Mouse (Mus musculus) embryonic facial prominence, embryonic 13.5 days (tissue): ENCODE results near the gene Frat2. TPM values are rescaled to one million over a fixed set of nuclear protein-coding genes. Genes with fewer than 3 reads are reported as not detected.
A peak's percentile ranks its signal among the peaks of the same experiment; 100 is the strongest.

Source experiments
- ATAC-seq: fragments of 200-750 bp; cut with Nextera tagmentation; 2 replicates; pipeline ENCODE4 v1.8.0; 2017; ENCODE audit warnings: low read depth; ENCODE audit not compliant: insufficient number of reproducible peaks, insufficient read depth, low FRiP score, low TSS enrichment
- H3K27ac ChIP-seq: fragments of 300-500 bp; sonication (generic); 2 replicates; pipeline ENCODE4 v1.5.1; 2015; ENCODE audit warnings: moderate library complexity, mild to moderate bottlenecking, inconsistent platforms
- H3K27me3 ChIP-seq: fragments of 300-500 bp; sonication (generic); 2 replicates; pipeline ENCODE4 v1.6.1; 2015; ENCODE audit warnings: mild to moderate bottlenecking, inconsistent platforms
- H3K36me3 ChIP-seq: fragments of 300-500 bp; sonication (generic); 2 replicates; pipeline ENCODE4 v1.6.1; 2015; ENCODE audit warnings: mild to moderate bottlenecking, inconsistent platforms
- H3K4me1 ChIP-seq: fragments of 300-500 bp; sonication (generic); 2 replicates; pipeline ENCODE4 v1.6.1; 2015; ENCODE audit warnings: inconsistent platforms
- H3K4me2 ChIP-seq: fragments of 300-500 bp; sonication (generic); 2 replicates; pipeline ENCODE4 v1.6.1; 2015; ENCODE audit warnings: moderate library complexity, mild to moderate bottlenecking, inconsistent platforms
- H3K4me3 ChIP-seq: fragments of 300-500 bp; sonication (generic); 2 replicates; pipeline ENCODE4 v1.5.1; 2015; ENCODE audit warnings: mild to moderate bottlenecking, inconsistent platforms
- H3K9ac ChIP-seq: fragments of 300-500 bp; sonication (generic); 2 replicates; pipeline ENCODE4 v1.6.1; 2015; ENCODE audit warnings: mild to moderate bottlenecking, inconsistent platforms
- H3K9me3 ChIP-seq: fragments of 300-500 bp; sonication (generic); 2 replicates; pipeline ENCODE4 v1.6.1; 2016; ENCODE audit warnings: inconsistent platforms
- WGBS: fragments of 180-500 bp; shearing (Covaris S2); methylation state at CpG from one replicate; pipeline ENCODE4 v1.1.7; 2015; ENCODE audit warnings: mixed read lengths; 5-methylcytosine and 5-hydroxymethylcytosine counted together
- polyA plus RNA-seq: library from polyadenylated mRNA; unstranded; fragments of >200 nt; fragmentation: Nextera tagmentation; extraction: Ambion mirVana; gene quantifications from 2 replicates; pipeline ENCODE4 v1.2.1, GENCODE M21; 2015

Frat2 gene
- polyA plus RNA-seq, 1 experiment from 2014 or later = 5.3 TPM

- ATAC-seq = no peak
- WGBS = 94% methylated on average over 6 of the region's 6 CpGs
These were observed 50.4 kb downstream of the Frat2 start for GRCm38 (mm10) chr19:41797536-41797935.

DNA sequence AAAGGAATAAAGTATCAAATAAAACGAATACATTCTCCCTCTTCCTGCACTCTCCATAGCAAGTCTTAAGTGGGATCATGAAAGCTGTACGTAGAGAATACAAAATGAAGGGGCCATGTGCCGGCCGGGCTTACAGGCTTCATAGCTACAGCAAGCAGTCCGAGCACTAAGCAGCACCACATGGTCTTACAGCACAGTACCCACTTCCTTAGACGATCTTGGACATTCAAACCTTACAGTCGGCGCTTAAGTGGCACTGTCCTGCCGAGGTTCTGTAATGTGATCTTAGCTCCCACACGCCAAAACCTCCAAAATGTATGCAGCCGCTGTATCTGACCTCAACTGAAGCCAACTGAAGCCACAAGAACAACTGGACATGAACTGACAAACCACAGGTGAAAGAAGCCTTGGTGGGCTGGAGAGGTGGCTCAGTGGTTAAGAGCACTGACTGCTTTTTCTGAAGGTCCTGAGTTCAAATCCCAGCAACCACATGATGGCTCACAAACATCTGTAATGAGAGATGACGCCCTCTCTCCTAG lies 51.1 kb downstream of the Frat2 start:
- Histone ChIP-seq H3K27me3 (no peaks in the 10 kb centered on the region; the same call in 1 of the 2 replicates), H3K4me3 (no peak overlapping the region), H3K27ac (peak overlapping the region; percentile 62), H3K9ac (no peak overlapping the region), H3K4me2 (peak overlapping the region; percentile 30), H3K36me3 (no peaks in the 10 kb centered on the region), H3K9me3 (no peaks in the 10 kb centered on the region), H3K4me1 (peaks cover 39% of the 10 kb centered on the region)
- ATAC-seq = no peak
- 53% methylated on average over 12 of the region's 12 CpGs for WGBS

More at GRCm38 (mm10) chr19:41797536-41797935, 50.4 kb downstream of the Frat2 start:
- no peaks in the 10 kb centered on the region; the same call in 1 of the 2 replicates for H3K27me3 ChIP-seq
- H3K4me3 ChIP-seq = no peak overlapping the region
- no peak overlapping the region for H3K27ac ChIP-seq
- H3K9ac ChIP-seq = no peak overlapping the region
- H3K36me3 ChIP-seq = no peaks in the 10 kb centered on the region
- no peak overlapping the region for H3K4me2 ChIP-seq
- no peaks in the 10 kb centered on the region for H3K9me3 ChIP-seq
- H3K4me1 ChIP-seq = peaks cover 42% of the 10 kb centered on the region

DNA sequence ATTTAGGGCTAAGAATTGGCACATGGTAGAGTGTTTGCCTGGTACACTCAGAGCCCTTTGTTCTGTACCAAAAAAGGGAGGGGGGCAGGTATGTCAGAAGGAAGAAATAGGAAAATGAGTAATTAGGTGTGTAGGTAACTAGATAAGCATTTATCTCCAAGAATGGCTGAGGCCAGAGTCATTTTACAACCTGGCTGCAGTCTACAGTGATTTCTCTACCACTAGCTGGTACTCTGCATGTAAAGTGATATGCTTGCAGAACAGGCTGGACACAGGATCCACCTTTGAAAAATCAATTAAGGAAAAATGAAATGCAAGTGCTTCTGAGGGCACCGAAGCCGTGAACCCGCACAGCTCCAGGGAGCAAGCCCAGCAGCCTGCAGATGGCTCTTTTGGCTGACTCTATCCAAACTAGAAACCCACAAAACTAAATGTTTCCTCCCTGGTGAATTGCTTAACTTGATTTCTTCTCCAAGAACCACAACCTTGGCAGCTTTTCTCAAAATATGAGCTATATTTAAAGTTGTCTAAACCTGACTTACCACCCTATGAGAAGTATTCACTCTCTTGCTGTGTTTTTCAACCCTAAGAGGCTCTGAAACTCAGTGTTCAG lies 51.7 kb downstream of the Frat2 start:
- Histone ChIP-seq H3K9ac (no peak overlapping the region), H3K4me1 (peaks cover 39% of the 10 kb centered on the region), H3K4me2 (peak overlapping the region; percentile 30), H3K4me3 (no peak overlapping the region), H3K36me3 (no peaks in the 10 kb centered on the region), H3K27ac (peak overlapping the region; percentile 62), H3K9me3 (no peaks in the 10 kb centered on the region), H3K27me3 (no peaks in the 10 kb centered on the region; the same call in 1 of the 2 replicates)
- 45% methylated on average over 3 of the region's 3 CpGs for WGBS
- no peak for ATAC-seq

Other genes with a start within 250 kb of the Frat2 start
- 0.30 and 0.58 TPM in 2 replicates for gene Slit1, start 104.5 kb downstream of the Frat2 start, polyA plus RNA-seq
- 22.2 and 23.2 TPM in 2 replicates for gene Arhgap19, start 46.1 kb downstream of the Frat2 start, polyA plus RNA-seq
- 6.9 and 7.4 TPM in 2 replicates for gene Frat1, start 18.2 kb downstream of the Frat2 start, polyA plus RNA-seq
- 15.2 and 16.8 TPM in 2 replicates for gene Rrp12, start 48.0 kb upstream of the Frat2 start, polyA plus RNA-seq
- gene Pgam1, start 63.8 kb upstream of the Frat2 start, polyA plus RNA-seq = 539 and 631 TPM in 2 replicates
- 88.2 and 90.2 TPM in 2 replicates for gene Exosc1, start 85.3 kb upstream of the Frat2 start, polyA plus RNA-seq
- 91.2 and 97.3 TPM in 2 replicates for gene Zdhhc16, start 85.3 kb upstream of the Frat2 start, polyA plus RNA-seq
- gene Mms19, start 133.0 kb upstream of the Frat2 start, polyA plus RNA-seq = 41.2 and 41.7 TPM in 2 replicates
- gene Ubtd1, start 133.6 kb upstream of the Frat2 start, polyA plus RNA-seq = 23.0 and 23.5 TPM in 2 replicates
- 0.25 and 0.31 TPM in 2 replicates for gene Ankrd2, start 187.9 kb upstream of the Frat2 start, polyA plus RNA-seq
- 1.3 and 3.3 TPM in 2 replicates for gene Hoga1, start 197.5 kb upstream of the Frat2 start, polyA plus RNA-seq
- not detected in 2 replicates for gene 4933411K16Rik, start 204.1 kb upstream of the Frat2 start, polyA plus RNA-seq
- gene Morn4, start 238.2 kb upstream of the Frat2 start, polyA plus RNA-seq = 34.0 and 41.2 TPM in 2 replicates
- 24.9 and 27.4 TPM in 2 replicates for gene Pi4k2a, start 242.3 kb upstream of the Frat2 start, polyA plus RNA-seq